Mouse (Mus musculus): ENCODE data around the gene St3gal6. TPM values are rescaled to one million over a fixed set of nuclear protein-coding genes. Genes with fewer than 3 reads are reported as not detected.

St3gal6 gene
- polyA plus RNA-seq, 1 experiment from 2014 or later: 12.8 TPM

DNA sequence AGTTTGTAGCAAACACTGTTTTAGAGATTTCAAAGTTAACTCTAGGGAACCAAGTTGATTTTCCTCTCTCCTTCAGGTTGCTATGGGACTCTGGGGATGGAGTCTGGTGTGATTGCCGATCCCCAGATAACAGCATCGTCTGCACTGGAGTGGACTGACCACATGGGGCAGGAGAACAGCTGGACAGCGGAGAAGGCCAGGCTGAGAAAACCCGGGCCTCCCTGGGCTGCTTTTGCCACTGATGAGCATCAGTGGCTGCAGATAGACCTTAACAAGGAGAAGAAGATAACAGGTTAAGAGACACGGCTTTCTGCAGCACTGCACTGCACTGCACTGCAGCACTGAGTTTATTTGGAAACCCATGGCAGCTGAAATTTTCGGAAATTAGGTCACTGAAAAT, 73.4 kb downstream of the St3gal6 start:
- Histone ChIP-seq H3K4me2 (ENCODE audit: low read depth, low read length) (no peak overlapping the region), H3K9ac (ENCODE audit: low read depth, low read length) (no peak overlapping the region), H3K4me1 (ENCODE audit: control insufficient read depth, insufficient read depth, low read length) (no peaks in the 10 kb centered on the region), H3K27me3 (replicated peaks; ENCODE audit: control insufficient read depth, insufficient read depth, low read length) (no peaks in the 10 kb centered on the region), H3K9me3 (ENCODE audit: control insufficient read depth, low read length) (no peaks in the 10 kb centered on the region), H3K36me3 (ENCODE audit: control insufficient read depth, insufficient read depth, low read length) (peaks cover 29% of the 10 kb centered on the region), H3K4me3 (ENCODE audit: low read depth, low read length) (no peak overlapping the region), H3K27ac (replicated peaks; ENCODE audit: low read depth, low read length) (no peak overlapping the region)
- DNase-seq (ENCODE audit: low spot score) (no peak), ATAC-seq (ENCODE audit: low read depth) (no peak)
- whole genome bisulfite sequencing: 73% methylated on average over 6 of the region's 6 CpGs

- Histone ChIP-seq H3K4me1 (ENCODE audit: control insufficient read depth, insufficient read depth, low read length) (no peaks in the 10 kb centered on the region), H3K27ac (replicated peaks; ENCODE audit: low read depth, low read length) (no peak overlapping the region), H3K9ac (ENCODE audit: low read depth, low read length) (no peak overlapping the region), H3K4me2 (ENCODE audit: low read depth, low read length) (no peak overlapping the region), H3K9me3 (ENCODE audit: control insufficient read depth, low read length) (no peaks in the 10 kb centered on the region), H3K4me3 (ENCODE audit: low read depth, low read length) (no peak overlapping the region), H3K27me3 (replicated peaks; ENCODE audit: control insufficient read depth, insufficient read depth, low read length) (no peaks in the 10 kb centered on the region), H3K36me3 (ENCODE audit: control insufficient read depth, insufficient read depth, low read length) (peaks cover 31% of the 10 kb centered on the region)
- ATAC-seq (ENCODE audit: low read depth): no peak
- 89% methylated on average over 4 of the region's 4 CpGs for WGBS
- DNase-seq (ENCODE audit: low spot score): no peak
Measured at GRCm38 (mm10) chr16:58449073-58449472, 75.0 kb downstream of the St3gal6 start.

- ATAC-seq (ENCODE audit: low read depth): no peak
- H3K27ac ChIP-seq (replicated peaks; ENCODE audit: low read depth, low read length): no peak overlapping the region
Measured at GRCm38 (mm10) chr16:58446281-58447259, 77.5 kb downstream of the St3gal6 start.

DNA sequence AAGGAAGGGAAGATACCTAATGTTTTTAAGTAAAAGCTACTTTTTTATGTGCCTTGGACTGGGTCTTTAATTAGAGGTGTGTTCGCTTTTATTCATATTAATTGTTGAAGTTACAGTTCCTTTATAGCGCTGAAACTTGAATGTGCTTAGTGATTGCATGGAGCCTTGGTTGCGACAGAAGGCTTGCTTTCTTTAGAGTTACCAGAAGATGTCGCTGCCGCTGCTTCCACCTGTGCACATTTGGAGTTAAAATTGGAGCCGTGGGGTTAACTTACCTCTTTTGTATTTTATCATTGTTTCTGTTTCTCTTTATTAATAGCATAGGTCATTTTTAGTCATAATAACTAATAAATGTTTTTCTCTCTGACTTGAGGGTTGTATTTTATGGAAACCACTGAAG, 79.3 kb downstream of the St3gal6 start:
- H3K4me2 ChIP-seq (ENCODE audit: low read depth, low read length): no peak overlapping the region
- H3K27me3 ChIP-seq (replicated peaks; ENCODE audit: control insufficient read depth, insufficient read depth, low read length): no peaks in the 10 kb centered on the region
- H3K27ac ChIP-seq (replicated peaks; ENCODE audit: low read depth, low read length): no peak overlapping the region
- ATAC-seq (ENCODE audit: low read depth) (no peak), DNase-seq (ENCODE audit: low spot score) (no peak)
- WGBS: 64% methylated on average over 6 of the region's 6 CpGs
- no peaks in the 10 kb centered on the region for H3K9me3 ChIP-seq (ENCODE audit: control insufficient read depth, low read length)
- H3K9ac ChIP-seq (ENCODE audit: low read depth, low read length): no peak overlapping the region
- peaks cover 15% of the 10 kb centered on the region; the same call in 1 of the 2 replicates for H3K36me3 ChIP-seq (ENCODE audit: control insufficient read depth, insufficient read depth, low read length)
- no peak overlapping the region for H3K4me3 ChIP-seq (ENCODE audit: low read depth, low read length)
- no peaks in the 10 kb centered on the region for H3K4me1 ChIP-seq (ENCODE audit: control insufficient read depth, insufficient read depth, low read length)

More at GRCm38 (mm10) chr16:58446281-58447259, 77.5 kb downstream of the St3gal6 start:
- no peak overlapping the region for H3K4me3 ChIP-seq (ENCODE audit: low read depth, low read length)
- WGBS: 85% methylated on average over 4 of the region's 4 CpGs
- no peaks in the 10 kb centered on the region for H3K27me3 ChIP-seq (replicated peaks; ENCODE audit: control insufficient read depth, insufficient read depth, low read length)
- H3K36me3 ChIP-seq (ENCODE audit: control insufficient read depth, insufficient read depth, low read length): peaks cover 28% of the 10 kb centered on the region
- no peak overlapping the region for H3K4me2 ChIP-seq (ENCODE audit: low read depth, low read length)
- DNase-seq (ENCODE audit: low spot score): no peak
- H3K9ac ChIP-seq (ENCODE audit: low read depth, low read length): no peak overlapping the region
- H3K4me1 ChIP-seq (ENCODE audit: control insufficient read depth, insufficient read depth, low read length): no peaks in the 10 kb centered on the region
- no peaks in the 10 kb centered on the region for H3K9me3 ChIP-seq (ENCODE audit: control insufficient read depth, low read length)

DNA sequence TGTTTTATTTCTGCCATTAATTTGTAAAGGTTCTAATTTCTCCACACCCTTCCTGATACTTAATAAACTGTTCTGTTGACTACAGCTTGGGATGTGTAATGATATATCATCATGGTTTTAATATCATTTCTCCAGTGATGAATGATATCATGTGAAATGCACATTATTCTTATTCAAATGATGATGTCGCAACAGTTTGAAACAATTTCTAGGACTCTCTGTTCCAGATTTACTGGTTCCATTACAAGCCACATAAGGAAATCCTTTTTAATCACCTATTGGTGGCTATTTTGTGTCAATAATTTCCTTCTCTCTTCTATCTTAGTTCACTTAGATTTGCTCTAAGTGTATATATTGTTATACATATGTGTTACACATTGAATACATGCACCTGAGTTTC, 91.7 kb downstream of the St3gal6 start:
- WGBS: 88% methylated on average over 1 of the region's 1 CpGs
- DNase-seq (ENCODE audit: low spot score): no peak
- no peak overlapping the region for H3K4me2 ChIP-seq (ENCODE audit: low read depth, low read length)
- H3K9ac ChIP-seq (ENCODE audit: low read depth, low read length): no peak overlapping the region
- H3K27me3 ChIP-seq (replicated peaks; ENCODE audit: control insufficient read depth, insufficient read depth, low read length): no peaks in the 10 kb centered on the region
- H3K9me3 ChIP-seq (ENCODE audit: control insufficient read depth, low read length): no peaks in the 10 kb centered on the region
- H3K4me3 ChIP-seq (ENCODE audit: low read depth, low read length): no peak overlapping the region
- peaks cover 26% of the 10 kb centered on the region for H3K36me3 ChIP-seq (ENCODE audit: control insufficient read depth, insufficient read depth, low read length)
- no peaks in the 10 kb centered on the region for H3K4me1 ChIP-seq (ENCODE audit: control insufficient read depth, insufficient read depth, low read length)
- no peak for ATAC-seq (ENCODE audit: low read depth)
- no peak overlapping the region for H3K27ac ChIP-seq (replicated peaks; ENCODE audit: low read depth, low read length)

DNA sequence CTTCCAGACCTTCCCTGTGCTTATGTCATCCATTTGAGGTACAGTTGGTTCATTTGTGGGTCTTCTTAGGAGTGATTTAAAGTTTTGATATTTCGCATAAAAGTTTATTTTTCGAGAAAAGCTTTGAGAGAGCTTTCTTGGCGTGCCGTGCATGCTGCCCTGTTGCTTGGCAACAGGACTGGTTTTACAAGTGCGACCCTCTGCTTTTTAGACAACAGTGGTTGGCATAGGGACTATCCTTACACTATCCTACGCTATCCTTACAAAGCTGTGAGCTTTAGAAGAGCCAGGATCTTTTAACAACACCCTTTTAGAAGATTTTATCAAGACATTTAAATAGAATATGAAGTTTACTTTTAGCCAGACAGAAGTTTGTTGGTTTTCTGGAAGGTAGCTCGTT, 93.8 kb downstream of the St3gal6 start:
- no peaks in the 10 kb centered on the region for H3K9me3 ChIP-seq (ENCODE audit: control insufficient read depth, low read length)
- WGBS: 79% methylated on average over 7 of the region's 7 CpGs
- H3K27me3 ChIP-seq (replicated peaks; ENCODE audit: control insufficient read depth, insufficient read depth, low read length): no peaks in the 10 kb centered on the region
- ATAC-seq (ENCODE audit: low read depth) (peak; percentile 47; the same call in 1 of the 2 replicates), DNase-seq (ENCODE audit: low spot score) (no peak)
- H3K4me2 ChIP-seq (ENCODE audit: low read depth, low read length): no peak overlapping the region
- no peak overlapping the region for H3K27ac ChIP-seq (replicated peaks; ENCODE audit: low read depth, low read length)
- peaks cover 15% of the 10 kb centered on the region for H3K36me3 ChIP-seq (ENCODE audit: control insufficient read depth, insufficient read depth, low read length)
- no peaks in the 10 kb centered on the region for H3K4me1 ChIP-seq (ENCODE audit: control insufficient read depth, insufficient read depth, low read length)
- no peak overlapping the region for H3K4me3 ChIP-seq (ENCODE audit: low read depth, low read length)
- no peak overlapping the region for H3K9ac ChIP-seq (ENCODE audit: low read depth, low read length)

- no peak overlapping the region for H3K27ac ChIP-seq (replicated peaks; ENCODE audit: low read depth, low read length)
- DNase-seq (ENCODE audit: low spot score) (peak; percentile 70), ATAC-seq (ENCODE audit: low read depth) (0 out of 2 replicates have a peak, but pooled peaks have one; percentile 41)
- H3K4me2 ChIP-seq (ENCODE audit: low read depth, low read length): no peak overlapping the region
- no peaks in the 10 kb centered on the region for H3K36me3 ChIP-seq (ENCODE audit: control insufficient read depth, insufficient read depth, low read length)
- H3K4me3 ChIP-seq (ENCODE audit: low read depth, low read length): no peak overlapping the region
- H3K9ac ChIP-seq (ENCODE audit: low read depth, low read length): no peak overlapping the region
- H3K4me1 ChIP-seq (ENCODE audit: control insufficient read depth, insufficient read depth, low read length): 0 out of 2 replicates have a peak, but pooled peaks cover 5% of the 10 kb centered on the region
- H3K9me3 ChIP-seq (ENCODE audit: control insufficient read depth, low read length): no peaks in the 10 kb centered on the region
- 32% methylated on average over 11 of the region's 11 CpGs for WGBS
- H3K27me3 ChIP-seq (replicated peaks; ENCODE audit: control insufficient read depth, insufficient read depth, low read length): no peaks in the 10 kb centered on the region
Measured at GRCm38 (mm10) chr16:58421696-58422354, 102.2 kb downstream of the St3gal6 start.
